Mouse (Mus musculus): ENCODE data around the gene Tent4a. TPM values are rescaled to one million over a fixed set of nuclear protein-coding genes. Genes with fewer than 3 reads are reported as not detected.

The Tent4a gene
- polyA plus RNA-seq, 1 experiment from 2014 or later = 2.3 TPM

- Histone ChIP-seq H3K36me3 (ENCODE audit: control insufficient read depth, insufficient read depth) (peaks cover 4% of the 10 kb centered on the region; the same call in 1 of the 2 replicates), H3K27ac (ENCODE audit: low read depth, low read length) (peak overlapping the region; percentile 96), H3K4me2 (replicated peaks; ENCODE audit: low read depth) (peak overlapping the region; percentile 97), H3K4me3 (ENCODE audit: low read depth, low read length) (peak overlapping the region; percentile 83), H3K27me3 (replicated peaks; ENCODE audit: control insufficient read depth, insufficient read depth, low read length) (no peaks in the 10 kb centered on the region), H3K4me1 (replicated peaks; ENCODE audit: control insufficient read depth, insufficient read depth, low read length) (0 out of 2 replicates have a peak, but pooled peaks cover 3% of the 10 kb centered on the region), H3K9ac (ENCODE audit: low read depth, low read length) (peak overlapping the region; percentile 80), H3K9me3 (ENCODE audit: control insufficient read depth) (no peaks in the 10 kb centered on the region)
- ATAC-seq = peak; percentile 95
- under 1% methylated on average over 51 of the region's 86 CpGs for WGBS
- no peak; the same call in 1 of the 2 replicates for TF ChIP-seq CTCF (IDR thresholded peaks at IDR 0.05; ENCODE audit: low read depth)
These were observed 486 bp upstream of the Tent4a start for GRCm38 (mm10) chr13:69534654-69535551.

GRCm38 (mm10) chr13:69533405-69534333, 748 bp downstream of the Tent4a start, which contains the start of gene Nsun2:
Gene Nsun2, plus strand, starts transcription at chr13:69533746.
- H3K27ac ChIP-seq (ENCODE audit: low read depth, low read length) = peak within 1 kb of the TSS; percentile 96
- peaks cover 6% of the 10 kb centered on the region; the same call in 1 of the 2 replicates for H3K36me3 ChIP-seq (ENCODE audit: control insufficient read depth, insufficient read depth)
- no peaks in the 10 kb centered on the region for H3K27me3 ChIP-seq (replicated peaks; ENCODE audit: control insufficient read depth, insufficient read depth, low read length)
- peak within 1 kb of the TSS; percentile 97 for H3K4me2 ChIP-seq (replicated peaks; ENCODE audit: low read depth)
- peak; percentile 48 for ATAC-seq
- H3K4me1 ChIP-seq (replicated peaks; ENCODE audit: control insufficient read depth, insufficient read depth, low read length) = 0 out of 2 replicates have a peak, but pooled peaks cover 3% of the 10 kb centered on the region
- H3K9ac ChIP-seq (ENCODE audit: low read depth, low read length) = peak within 1 kb of the TSS; percentile 81
- no peak for TF ChIP-seq CTCF (IDR thresholded peaks at IDR 0.05; ENCODE audit: low read depth)
- no peaks in the 10 kb centered on the region for H3K9me3 ChIP-seq (ENCODE audit: control insufficient read depth)
- H3K4me3 ChIP-seq (ENCODE audit: low read depth, low read length) = peak within 1 kb of the TSS; percentile 83
- under 1% methylated on average over 93 of the region's 155 CpGs for WGBS

- ATAC-seq = no peak
- no peaks in the 10 kb centered on the region for H3K27me3 ChIP-seq (replicated peaks; ENCODE audit: control insufficient read depth, insufficient read depth, low read length)
- peak overlapping the region; percentile 97 for H3K4me2 ChIP-seq (replicated peaks; ENCODE audit: low read depth)
- H3K4me1 ChIP-seq (replicated peaks; ENCODE audit: control insufficient read depth, insufficient read depth, low read length) = 0 out of 2 replicates have a peak, but pooled peaks cover 3% of the 10 kb centered on the region
- 1% methylated on average over 9 of the region's 9 CpGs for WGBS
- H3K4me3 ChIP-seq (ENCODE audit: low read depth, low read length) = peak overlapping the region; percentile 83
- H3K36me3 ChIP-seq (ENCODE audit: control insufficient read depth, insufficient read depth) = peaks cover 6% of the 10 kb centered on the region; the same call in 1 of the 2 replicates
- no peaks in the 10 kb centered on the region for H3K9me3 ChIP-seq (ENCODE audit: control insufficient read depth)
- no peak for TF ChIP-seq CTCF (IDR thresholded peaks at IDR 0.05; ENCODE audit: low read depth)
- H3K9ac ChIP-seq (ENCODE audit: low read depth, low read length) = peak overlapping the region; percentile 81
- peak overlapping the region; percentile 96; the same call in 1 of the 2 replicates for H3K27ac ChIP-seq (ENCODE audit: low read depth, low read length)
These were observed 1.5 kb downstream of the Tent4a start for GRCm38 (mm10) chr13:69532893-69533404.

- no peak for TF ChIP-seq CTCF (IDR thresholded peaks at IDR 0.05; ENCODE audit: low read depth)
- Histone ChIP-seq H3K9ac (ENCODE audit: low read depth, low read length) (peak overlapping the region; percentile 81), H3K27me3 (replicated peaks; ENCODE audit: control insufficient read depth, insufficient read depth, low read length) (no peaks in the 10 kb centered on the region), H3K36me3 (ENCODE audit: control insufficient read depth, insufficient read depth) (peaks cover 6% of the 10 kb centered on the region; the same call in 1 of the 2 replicates), H3K4me1 (replicated peaks; ENCODE audit: control insufficient read depth, insufficient read depth, low read length) (0 out of 2 replicates have a peak, but pooled peaks cover 3% of the 10 kb centered on the region), H3K4me2 (replicated peaks; ENCODE audit: low read depth) (peak overlapping the region; percentile 97), H3K27ac (ENCODE audit: low read depth, low read length) (no peak overlapping the region), H3K9me3 (ENCODE audit: control insufficient read depth) (no peaks in the 10 kb centered on the region), H3K4me3 (ENCODE audit: low read depth, low read length) (peak overlapping the region; percentile 83)
- ATAC-seq = no peak
- WGBS = 11% methylated on average over 14 of the region's 14 CpGs
These were observed 2.1 kb downstream of the Tent4a start for GRCm38 (mm10) chr13:69532101-69532892.

GRCm38 (mm10) chr13:69531431-69531830, 3.0 kb downstream of the Tent4a start:
- no peaks in the 10 kb centered on the region for H3K9me3 ChIP-seq (ENCODE audit: control insufficient read depth)
- H3K27me3 ChIP-seq (replicated peaks; ENCODE audit: control insufficient read depth, insufficient read depth, low read length) = no peaks in the 10 kb centered on the region
- peak overlapping the region; percentile 97 for H3K4me2 ChIP-seq (replicated peaks; ENCODE audit: low read depth)
- ATAC-seq = no peak
- no peak overlapping the region for H3K9ac ChIP-seq (ENCODE audit: low read depth, low read length)
- no peak for TF ChIP-seq CTCF (IDR thresholded peaks at IDR 0.05; ENCODE audit: low read depth)
- 0 out of 2 replicates have a peak overlapping the region, but pooled peaks have one; percentile 9 for H3K4me3 ChIP-seq (ENCODE audit: low read depth, low read length)
- no peak overlapping the region for H3K27ac ChIP-seq (ENCODE audit: low read depth, low read length)
- H3K4me1 ChIP-seq (replicated peaks; ENCODE audit: control insufficient read depth, insufficient read depth, low read length) = 0 out of 2 replicates have a peak, but pooled peaks cover 3% of the 10 kb centered on the region
- H3K36me3 ChIP-seq (ENCODE audit: control insufficient read depth, insufficient read depth) = peaks cover 6% of the 10 kb centered on the region; the same call in 1 of the 2 replicates
- 50% methylated on average over 6 of the region's 6 CpGs for WGBS

Data from intestine, postnatal 0 days (tissue).